Mouse (Mus musculus): ENCODE measurements around the gene Bpifa1.
"Not testable (repeated sequence)": the region's sequence is repeated elsewhere in the genome, so short reads cannot be mapped to it uniquely, and the experiment has no call there.

Gene Bpifa1

DNA sequence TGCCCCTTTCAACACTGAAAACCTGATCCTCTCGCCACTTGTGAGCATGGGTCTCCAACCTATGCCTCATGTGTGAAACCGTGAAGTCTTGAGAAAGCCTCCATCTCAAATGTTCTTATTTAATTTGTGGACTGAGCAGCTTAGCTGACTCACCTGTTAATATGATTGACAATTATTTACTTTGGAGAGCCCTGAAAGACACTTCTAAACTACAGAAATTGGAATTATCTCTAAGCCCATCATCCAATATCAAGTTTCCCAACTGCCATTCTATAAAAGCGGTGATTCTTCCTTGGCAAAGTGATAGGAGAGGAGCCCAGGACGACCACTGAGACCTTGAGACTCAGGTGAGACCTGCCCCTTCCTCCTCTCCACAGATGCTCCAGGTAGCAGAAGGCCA, at the start of gene Bpifa1:
Gene Bpifa1 (plus strand): TSS at position 301 of the 400 bp plus-strand sequence.
- no peak for DNase-seq

DNA sequence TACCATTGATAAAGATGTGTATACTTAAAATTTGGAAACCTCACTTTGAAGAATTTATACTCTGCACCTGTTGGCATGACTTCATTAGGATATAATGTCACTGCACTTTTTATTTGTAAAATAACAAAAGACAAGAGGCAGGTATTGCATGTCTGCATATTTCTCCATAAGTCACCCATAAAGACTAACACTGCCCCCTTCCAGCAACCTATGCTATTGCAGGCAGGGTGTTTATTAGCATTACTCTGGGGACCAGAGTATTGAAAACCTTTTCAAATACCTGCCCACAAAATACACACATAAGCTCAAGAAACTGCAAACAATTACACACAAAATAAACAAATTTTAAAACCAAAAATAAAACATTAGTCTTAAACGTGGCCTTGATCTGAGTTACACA, 44.9 kb upstream of the Bpifa1 start:
- no peak for DNase-seq

DNA sequence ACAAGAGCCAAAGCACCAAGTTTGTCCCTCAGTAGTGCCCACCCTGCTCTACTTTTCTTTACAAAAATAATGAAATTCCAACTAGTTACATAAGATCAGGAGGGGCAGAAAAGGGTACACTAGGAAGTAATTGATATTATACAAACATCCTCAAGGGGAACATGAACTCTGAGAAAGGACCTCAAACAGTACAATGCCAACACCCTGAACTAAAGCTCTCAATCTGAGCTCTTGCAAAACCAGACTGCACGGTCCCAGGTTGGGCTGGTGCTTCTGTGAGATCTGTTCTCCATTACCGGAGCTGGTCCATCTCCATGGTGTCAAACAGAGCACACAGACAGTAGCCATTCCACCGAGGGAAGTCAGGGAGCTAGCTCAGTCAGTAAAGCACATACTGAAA, 25.3 kb upstream of the Bpifa1 start:
- peak; percentile 45 for DNase-seq

DNA sequence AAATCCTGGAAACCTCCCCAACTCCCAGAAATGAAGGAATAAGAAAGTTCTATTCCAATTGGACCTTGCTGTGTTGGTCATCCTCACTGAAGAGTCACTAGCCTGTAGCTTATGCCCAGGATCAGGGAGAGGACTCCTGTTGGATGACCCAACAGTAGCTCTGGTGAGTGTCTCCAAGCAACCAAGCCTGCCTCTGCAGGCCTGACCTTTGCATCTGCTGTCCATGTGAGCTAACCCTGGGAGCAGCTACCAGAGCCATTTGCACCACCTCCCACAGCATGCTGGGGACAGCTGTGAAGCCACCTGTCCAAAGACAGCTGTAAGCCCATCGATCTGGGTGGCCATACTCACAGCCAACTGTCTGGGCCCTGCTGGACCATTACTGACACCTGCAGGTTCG, 12.6 kb upstream of the Bpifa1 start, which contains the start of gene Bpifa3:
Gene Bpifa3 (plus strand): TSS at position 217 of the 400 bp plus-strand sequence.
- no peak for DNase-seq

DNA sequence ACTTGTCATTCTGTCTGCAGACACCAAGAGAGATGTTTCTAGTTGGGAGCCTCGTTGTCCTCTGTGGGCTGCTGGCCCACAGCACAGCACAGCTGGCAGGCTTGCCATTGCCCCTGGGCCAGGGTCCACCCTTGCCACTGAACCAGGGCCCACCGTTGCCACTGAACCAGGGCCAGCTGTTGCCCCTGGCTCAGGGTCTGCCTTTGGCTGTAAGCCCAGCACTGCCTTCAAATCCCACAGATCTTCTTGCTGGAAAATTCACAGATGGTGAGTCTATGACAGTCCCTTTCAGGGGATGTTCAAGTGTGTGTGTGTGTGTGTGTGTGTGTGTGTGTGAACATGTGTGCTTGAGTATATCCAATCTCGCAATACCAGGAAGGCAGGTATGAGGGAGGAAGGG, 1.1 kb downstream of the Bpifa1 start:
- no peak for DNase-seq

DNA sequence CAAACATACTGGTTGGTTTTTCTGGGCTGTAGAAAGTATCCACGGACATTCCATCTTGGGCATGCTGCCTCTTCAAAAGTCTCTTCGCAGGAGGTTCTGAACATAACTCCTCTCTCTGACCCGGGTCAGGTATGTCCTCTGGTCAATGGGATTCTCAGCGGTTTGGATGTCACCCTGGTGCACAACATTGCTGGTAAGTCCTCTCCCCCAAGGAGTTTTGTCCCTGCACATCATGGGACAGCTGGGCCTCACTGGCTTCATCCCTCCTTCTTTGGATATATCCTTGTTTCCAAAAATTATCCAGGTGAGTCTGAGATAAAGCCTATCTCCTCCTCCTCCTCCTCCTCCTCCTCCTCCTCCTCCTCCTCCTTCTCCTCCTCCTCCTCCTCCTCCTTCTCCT, 4.8 kb downstream of the Bpifa1 start:
- no peak for DNase-seq

DNA sequence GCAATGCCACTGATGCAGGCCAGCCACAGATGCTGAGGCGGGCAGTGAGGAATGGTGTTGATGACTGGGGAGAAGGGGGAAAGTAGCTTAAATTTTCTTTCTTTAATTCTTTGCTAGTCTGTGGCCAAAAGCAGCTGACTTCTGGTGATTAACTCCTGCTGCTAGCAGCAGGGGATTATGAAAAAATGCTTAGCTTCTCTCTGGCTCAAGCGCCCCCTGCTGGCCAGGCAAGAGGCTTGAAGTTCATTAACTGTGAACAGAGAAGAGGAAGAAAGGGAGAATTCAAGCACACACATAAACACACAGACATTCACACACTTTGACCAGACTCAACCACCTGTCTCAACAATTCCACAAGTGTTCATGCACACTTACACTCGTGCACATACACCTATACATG, 15.8 kb downstream of the Bpifa1 start:
- peak; percentile 29 for DNase-seq

DNA sequence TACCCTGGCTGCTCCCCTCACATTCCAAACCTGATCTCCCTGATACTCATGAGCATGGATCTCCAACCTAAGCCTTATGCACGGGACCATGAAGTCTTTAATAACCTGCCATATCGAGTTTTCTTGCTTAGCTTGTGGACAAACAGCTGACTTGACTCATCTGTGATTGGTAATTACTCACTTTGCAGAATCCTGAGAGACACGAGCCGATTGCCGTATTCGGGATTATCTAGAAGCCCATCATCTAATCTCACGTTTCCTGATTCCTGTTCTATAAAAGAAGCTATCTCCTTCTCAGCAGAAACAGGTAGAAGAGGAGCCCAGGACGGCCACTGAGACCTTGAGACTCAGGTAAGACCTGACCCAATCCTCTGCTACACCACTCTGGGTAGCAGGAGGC, 19.6 kb downstream of the Bpifa1 start, which contains the start of gene Bpifa5:
Gene Bpifa5 (plus strand): TSS at position 301 of the 400 bp plus-strand sequence.
- no peak for DNase-seq

DNA sequence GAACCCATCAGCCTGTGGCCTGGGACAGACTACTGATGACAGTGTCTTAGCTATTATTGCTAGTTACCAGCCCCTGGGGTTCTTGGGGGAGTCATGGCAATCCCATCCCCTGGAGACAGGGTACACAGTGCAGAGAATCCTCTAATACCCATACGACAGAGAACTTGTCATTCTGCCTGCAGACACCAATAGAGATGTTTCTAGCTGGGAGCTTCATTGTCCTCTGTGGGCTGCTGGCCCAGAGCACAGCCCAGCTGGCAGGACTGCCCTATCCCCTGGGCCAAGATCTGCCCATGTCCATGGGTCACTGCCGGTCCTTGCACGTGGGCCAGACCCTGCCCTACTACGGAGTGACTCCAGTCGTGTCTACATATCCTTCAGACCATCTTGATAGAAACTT, 20.6 kb downstream of the Bpifa1 start:
- no peak for DNase-seq

DNA sequence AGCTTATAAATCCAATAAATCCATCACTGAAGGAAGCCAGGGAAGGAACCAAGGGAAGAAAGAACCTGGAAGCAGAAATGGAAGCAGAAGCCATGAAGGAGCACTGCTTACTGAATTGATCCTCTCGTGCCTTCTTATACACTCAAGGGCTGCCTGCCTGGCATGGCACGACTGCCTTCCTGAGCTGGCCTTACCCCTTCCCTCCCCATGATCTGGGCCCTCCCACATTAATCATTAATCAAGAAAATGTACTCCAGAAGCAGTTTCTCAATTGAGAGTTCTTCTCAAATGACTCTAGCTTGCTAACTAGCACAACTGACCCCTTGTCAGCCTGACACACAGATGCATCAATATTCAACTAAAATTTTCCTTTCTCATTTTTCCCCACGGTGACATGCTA, 26.5 kb downstream of the Bpifa1 start:
- peak; percentile 52 for DNase-seq

DNA sequence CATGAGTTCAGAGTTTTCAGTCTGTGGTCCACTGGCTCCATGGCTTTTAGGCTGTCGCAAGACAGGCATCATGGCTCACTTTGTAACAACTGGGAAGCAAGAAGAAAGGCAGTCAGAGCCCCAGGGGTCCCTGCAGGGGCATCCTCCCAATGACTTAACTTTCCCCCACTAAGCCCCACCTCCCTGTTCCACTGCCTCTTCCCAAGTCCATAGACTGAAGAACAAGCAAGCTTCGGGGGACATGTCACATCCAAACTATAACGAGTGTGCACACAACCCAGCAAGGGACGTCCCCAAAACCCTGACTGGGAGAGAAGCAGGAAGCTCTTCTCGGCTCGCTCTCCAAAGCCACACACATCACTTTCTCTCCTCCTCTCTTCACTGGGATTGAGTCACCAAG, 28.9 kb downstream of the Bpifa1 start:
- no peak for DNase-seq

DNA sequence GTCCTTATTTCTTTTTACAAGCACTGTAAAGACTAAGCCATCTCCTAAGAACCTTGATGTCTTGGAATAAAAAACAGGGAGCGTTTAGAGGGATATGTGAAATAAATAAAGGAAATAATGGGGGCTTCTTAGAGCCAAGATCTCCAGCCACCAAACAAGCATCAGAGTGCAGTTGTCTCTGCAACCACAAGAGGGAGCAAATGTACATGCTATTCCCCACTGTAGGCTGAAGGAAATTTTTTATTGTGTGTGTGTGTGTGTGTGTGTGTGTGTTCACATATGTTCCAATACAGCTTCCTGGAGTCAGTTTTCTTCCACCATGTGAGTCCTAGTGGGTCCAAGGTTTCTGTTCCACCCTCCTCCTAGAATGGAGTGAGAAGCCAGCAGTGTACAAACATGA, 30.6 kb downstream of the Bpifa1 start:
- DNase-seq: peak; percentile 69

DNA sequence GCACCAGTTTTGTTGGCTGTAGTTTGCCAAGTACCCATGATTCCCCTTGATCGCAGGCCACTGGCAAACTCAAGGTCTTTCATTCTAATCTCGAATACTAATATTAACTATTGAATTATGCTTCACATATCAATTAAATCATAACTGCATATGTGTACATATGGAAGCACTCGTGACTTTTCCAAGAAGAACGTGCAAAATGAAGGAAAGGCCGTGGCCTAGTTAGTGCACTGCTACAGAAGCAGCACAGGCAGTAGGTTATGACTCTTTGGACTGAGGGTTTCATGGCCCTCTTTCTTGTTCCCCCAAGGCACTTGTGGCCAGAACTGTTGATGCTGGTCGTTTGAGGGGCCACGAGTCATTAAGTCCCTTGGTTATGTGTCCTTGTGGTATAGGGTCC, 39.2 kb downstream of the Bpifa1 start:
- not testable (repeated sequence) for DNase-seq

DNA sequence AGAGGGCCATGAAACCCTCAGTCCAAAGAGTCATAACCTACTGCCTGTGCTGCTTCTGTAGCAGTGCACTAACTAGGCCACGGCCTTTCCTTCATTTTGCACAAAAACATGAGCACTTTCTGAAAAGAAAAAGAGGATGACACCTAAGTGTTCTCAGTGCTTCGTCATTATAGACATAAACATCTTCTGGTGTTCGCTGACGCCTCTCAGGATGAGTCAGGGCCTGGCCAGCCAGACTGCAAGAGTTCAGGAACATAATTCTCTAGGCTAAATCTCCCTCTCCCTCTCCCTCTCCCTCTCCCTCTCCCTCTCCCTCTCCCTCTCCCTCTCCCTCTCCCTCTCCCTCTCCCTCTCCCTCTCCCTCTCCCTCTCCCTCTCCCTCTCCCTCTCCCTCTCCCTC, 40.4 kb downstream of the Bpifa1 start:
- not testable (repeated sequence) for DNase-seq

DNA sequence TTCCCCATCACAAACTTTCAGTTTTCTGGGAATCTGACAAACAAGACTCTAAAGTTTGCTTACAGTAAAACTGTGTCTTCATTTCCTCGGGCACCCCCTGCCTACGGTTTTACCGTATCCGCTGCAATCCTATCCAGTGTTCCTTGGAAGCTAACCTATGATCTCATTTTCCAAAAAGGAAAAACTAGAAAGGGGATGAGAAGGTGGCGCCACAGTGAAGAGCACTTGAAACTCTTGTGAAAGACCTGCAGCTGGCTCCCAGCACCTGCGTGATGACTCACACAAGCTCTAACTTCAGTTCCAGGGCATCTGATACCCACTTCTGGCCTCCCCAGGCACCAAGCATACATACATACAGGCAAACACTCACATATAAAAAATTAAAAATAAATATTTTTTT, 42.6 kb downstream of the Bpifa1 start:
- DNase-seq: peak; percentile 73

DNA sequence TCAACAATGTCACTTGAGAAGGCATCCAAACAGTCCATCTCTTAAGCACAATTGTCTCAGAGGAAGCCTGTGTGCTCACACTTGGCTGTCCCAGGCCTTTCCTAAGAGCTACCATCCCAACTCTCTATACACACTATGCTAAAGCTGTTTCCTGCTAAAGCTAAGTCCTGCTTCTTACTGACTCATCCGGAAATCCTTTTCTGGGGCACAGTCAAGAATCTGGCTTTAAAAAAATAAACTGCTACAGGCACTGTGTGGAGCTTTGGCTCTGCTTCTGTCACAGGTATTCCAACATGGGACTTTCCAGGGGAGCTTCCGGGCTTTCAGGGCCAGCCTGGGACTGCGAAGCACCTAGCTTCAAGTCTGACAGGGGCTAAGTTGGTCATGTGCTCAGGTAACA, 43.1 kb downstream of the Bpifa1 start:
- DNase-seq: peak; percentile 25

DNA sequence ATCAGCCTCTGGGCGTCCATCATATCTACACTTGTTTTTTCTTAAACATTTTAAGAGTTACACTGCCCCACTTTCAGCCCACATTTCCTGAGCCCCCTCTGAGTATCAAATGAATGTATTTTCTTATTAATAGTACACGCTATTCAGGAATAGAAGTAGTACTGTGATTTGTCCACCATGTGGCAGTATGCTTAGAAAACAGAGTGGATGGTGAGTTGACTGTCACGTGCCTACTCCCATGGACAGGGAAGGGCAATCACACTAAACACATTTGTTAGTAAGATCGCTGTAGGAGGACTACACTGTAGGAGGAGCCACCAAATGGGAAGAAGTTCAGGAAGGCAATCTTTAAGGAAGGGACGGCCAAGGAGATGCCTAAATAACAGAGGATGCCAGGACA, 44.8 kb downstream of the Bpifa1 start:
- peak; percentile 44 for DNase-seq

DNA sequence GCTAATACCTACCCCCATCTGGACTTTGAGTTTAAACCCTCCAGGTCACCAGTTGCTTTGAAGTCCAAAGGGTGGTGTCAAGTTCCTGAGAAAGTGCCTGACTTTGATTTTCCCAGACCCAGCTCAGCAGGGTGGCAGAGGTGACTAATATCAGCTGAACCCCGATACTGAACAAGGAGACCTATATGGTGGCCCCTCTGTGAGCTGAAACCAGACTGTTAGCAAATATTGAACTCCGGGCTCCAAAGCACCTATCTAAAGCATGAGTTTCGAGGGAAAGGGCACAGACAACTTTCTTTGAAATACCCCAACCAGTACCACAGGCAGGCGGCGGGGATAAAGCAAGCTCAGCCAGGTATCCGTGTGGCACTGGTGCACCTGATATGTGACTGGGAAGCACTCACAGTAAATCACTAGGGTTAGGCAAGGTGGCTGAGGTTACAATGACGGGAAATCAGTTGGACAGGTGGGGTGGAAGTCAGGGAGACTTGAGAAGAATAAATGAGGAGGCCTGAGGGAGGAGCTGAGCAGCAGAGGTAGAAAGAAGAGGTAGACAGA, 47.3 kb downstream of the Bpifa1 start:
- no peak for DNase-seq

DNA sequence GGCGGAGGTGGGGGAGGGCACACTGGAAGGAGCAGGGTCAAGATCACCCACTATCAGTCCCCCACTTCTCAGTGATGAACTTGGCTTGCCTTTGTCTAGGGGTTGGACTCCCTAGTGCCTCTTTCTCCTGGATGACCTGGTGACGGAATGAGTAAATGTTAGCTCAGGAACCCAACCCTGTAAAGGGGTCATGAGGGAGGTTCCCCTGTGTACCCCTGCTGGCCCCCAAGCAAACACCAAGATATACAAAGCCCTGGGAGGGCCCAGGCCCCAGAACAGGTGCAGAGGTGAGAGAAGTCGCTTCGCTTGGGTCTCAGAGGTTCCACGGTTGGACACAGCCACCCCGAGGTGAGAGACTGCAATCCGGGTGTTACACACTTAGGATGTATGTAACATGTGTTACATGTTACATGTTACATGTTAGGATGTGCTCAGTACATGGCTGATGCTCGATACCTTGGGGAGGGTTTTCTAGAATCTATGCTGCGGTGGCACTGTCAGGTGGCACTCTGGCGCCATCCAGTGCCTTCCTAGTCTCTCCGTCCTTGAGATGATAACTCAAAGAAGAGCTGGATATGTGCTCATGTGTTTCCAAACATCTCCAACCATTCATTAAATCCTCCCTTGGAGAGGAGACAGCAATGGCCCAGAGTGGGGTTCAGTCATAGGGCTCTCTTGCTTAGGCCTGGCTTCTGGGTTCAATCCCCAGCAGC, 48.0 kb downstream of the Bpifa1 start, which contains the start of gene Bpifb1:
Gene Bpifb1 (plus strand): TSS at position 273 of the 713 bp plus-strand sequence.
- no peak for DNase-seq

DNA sequence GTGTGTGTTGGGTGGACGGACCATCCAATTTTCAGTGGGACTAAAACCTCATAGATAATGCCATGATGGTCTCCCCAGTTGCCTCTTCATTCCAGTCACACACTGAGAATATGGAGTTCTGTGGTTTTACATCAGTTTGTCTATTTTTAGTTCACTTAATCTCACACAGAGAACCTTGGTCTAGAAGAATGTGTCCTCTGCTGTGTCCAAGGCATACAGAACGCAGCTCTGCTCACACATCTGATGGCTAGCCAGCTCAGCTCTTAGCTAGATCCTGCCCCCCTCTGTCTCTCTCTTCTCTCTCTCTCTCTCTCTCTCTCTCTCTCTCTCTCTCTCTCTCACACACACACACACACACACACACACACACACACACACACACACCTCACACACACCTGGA, 49.5 kb downstream of the Bpifa1 start:
- DNase-seq: no peak

DNA sequence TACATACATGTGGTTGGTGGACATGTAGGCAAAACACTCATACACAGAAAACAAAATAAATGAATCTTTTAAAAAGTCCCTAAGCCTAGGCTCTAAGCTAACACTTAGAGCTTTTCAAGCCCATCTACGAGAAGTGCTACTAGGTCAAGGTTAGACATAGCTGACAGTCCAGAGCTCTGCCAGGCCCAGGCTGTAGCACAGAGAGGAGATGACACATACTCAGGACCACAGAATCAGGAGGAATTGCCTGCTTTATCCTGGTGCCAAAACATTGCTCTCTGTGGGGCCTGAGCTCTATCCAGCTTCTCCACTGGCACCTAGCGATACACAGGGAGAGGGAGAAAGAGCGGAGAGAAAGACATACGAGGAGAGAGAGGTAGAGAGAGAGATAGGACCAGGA, 50.4 kb downstream of the Bpifa1 start:
- DNase-seq: no peak

DNA sequence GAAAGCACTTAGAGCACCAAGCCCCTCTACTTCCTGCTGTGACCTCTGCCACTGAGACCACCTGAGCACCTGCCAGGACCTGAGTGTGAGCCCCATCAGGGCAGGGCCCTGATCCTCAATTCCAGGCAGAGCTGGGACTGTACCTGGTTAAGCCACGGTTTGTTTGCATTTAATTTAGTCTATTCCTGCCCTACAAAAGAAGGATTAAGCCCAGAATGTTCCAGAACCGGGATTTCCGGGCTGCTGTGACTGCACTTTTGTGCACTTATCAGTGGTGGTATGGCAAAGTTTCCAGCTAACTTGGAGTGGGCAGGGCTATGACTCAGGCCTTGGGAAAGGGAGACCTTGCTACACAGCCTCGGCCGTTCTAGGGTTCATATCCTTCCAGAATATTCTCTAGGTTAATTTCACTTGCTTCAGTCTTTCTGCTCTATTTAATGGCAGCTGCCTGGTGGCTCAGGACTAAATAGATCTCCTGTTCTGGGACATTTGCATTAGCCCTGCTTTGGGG, 51.4 kb downstream of the Bpifa1 start:
- peak; percentile 30 for DNase-seq

DNA sequence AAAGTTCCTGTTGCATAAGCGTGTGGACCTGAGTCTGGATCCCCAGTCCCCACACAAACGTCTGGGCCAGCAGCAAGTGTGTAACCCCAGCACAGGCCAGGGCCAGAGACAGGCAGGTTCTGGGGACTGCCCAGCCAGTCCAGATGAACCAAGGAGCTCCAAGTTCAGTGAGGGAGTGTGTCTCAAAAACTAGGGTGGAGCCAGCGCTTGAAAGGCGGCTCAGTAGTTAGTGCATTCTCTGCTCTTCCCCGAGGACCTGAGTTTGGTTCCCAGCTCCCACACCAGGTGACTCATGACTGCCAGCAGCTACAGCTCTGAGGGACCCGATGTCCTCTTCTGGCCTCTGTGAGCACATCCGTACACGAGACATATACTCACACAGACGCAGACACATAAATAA, 54.4 kb downstream of the Bpifa1 start:
- DNase-seq: no peak
